Mouse (Mus musculus) embryonic facial prominence, embryonic 11.5 days (tissue): ENCODE data around the gene Irf2bp2. TPM values are rescaled to one million over a fixed set of nuclear protein-coding genes. Genes with fewer than 3 reads are reported as not detected.

Experiments used
- ATAC-seq: fragments of 200-750 bp; cut with Nextera tagmentation; replicated peaks from 2 replicates; pipeline ENCODE4 v1.8.0; 2017; ENCODE audit warnings: low read depth; ENCODE audit not compliant: insufficient number of reproducible peaks, low FRiP score, low TSS enrichment
- DNase-seq: peaks from one replicate; pipeline ENCODE4 v3.0.0-alpha.2; 2015; ENCODE audit warnings: low spot score
- H3K27ac ChIP-seq: fragments of 300-500 bp; sonication (generic); replicated peaks from 2 replicates; pipeline ENCODE4 v1.5.1; 2014; ENCODE audit warnings: mild to moderate bottlenecking, low read depth, low read length, control low read depth
- H3K27me3 ChIP-seq: fragments of 300-500 bp; sonication (generic); 2 replicates; pipeline ENCODE4 v1.6.1; 2014; ENCODE audit warnings: mild to moderate bottlenecking, low read length, moderate library complexity, mixed read lengths; ENCODE audit not compliant: control insufficient read depth, insufficient read depth
- H3K36me3 ChIP-seq: fragments of 300-500 bp; sonication (generic); replicated peaks from 2 replicates; pipeline ENCODE4 v1.6.1; 2014; ENCODE audit warnings: low read depth, mild to moderate bottlenecking, low read length, moderate library complexity, mixed read lengths; ENCODE audit not compliant: control insufficient read depth, insufficient read depth
- H3K4me1 ChIP-seq: fragments of 300-500 bp; sonication (generic); 2 replicates; pipeline ENCODE4 v1.6.1; 2014; ENCODE audit warnings: low read length, mixed read lengths; ENCODE audit not compliant: control insufficient read depth, insufficient read depth
- H3K4me2 ChIP-seq: fragments of 300-500 bp; sonication (generic); 2 replicates; pipeline ENCODE4 v1.6.1; 2014; ENCODE audit warnings: low read depth, mild to moderate bottlenecking, control low read depth, low read length, moderate library complexity
- H3K4me3 ChIP-seq: fragments of 300-500 bp; sonication (generic); 2 replicates; pipeline ENCODE4 v1.5.1; 2014; ENCODE audit warnings: low read depth, low read length, control low read depth
- H3K9ac ChIP-seq: fragments of 300-500 bp; sonication (generic); replicated peaks from 2 replicates; pipeline ENCODE4 v1.6.1; 2014; ENCODE audit warnings: mild to moderate bottlenecking, control low read depth, low read length
- H3K9me3 ChIP-seq: fragments of 300-500 bp; sonication (generic); replicated peaks from 2 replicates; pipeline ENCODE4 v1.6.1; 2016; ENCODE audit warnings: mild to moderate bottlenecking, low read length, inconsistent platforms, mixed read lengths; ENCODE audit not compliant: control insufficient read depth
- WGBS: fragments of 180-500 bp; shearing (Covaris S2); extraction: QIAGEN DNeasy Blood & Tissue Kit; methylation state at CpG from one replicate; pipeline ENCODE4 v1.1.7; 2014; 5-methylcytosine and 5-hydroxymethylcytosine counted together
- polyA plus RNA-seq: library from polyadenylated mRNA; unstranded; fragments of >200 nt; fragmentation: Nextera tagmentation; extraction: Ambion mirVana; gene quantifications from 2 replicates; pipeline ENCODE4 v1.2.1, GENCODE M21; 2014

Gene Irf2bp2
- 6.5 and 6.9 TPM in 2 replicates for polyA plus RNA-seq

DNA sequence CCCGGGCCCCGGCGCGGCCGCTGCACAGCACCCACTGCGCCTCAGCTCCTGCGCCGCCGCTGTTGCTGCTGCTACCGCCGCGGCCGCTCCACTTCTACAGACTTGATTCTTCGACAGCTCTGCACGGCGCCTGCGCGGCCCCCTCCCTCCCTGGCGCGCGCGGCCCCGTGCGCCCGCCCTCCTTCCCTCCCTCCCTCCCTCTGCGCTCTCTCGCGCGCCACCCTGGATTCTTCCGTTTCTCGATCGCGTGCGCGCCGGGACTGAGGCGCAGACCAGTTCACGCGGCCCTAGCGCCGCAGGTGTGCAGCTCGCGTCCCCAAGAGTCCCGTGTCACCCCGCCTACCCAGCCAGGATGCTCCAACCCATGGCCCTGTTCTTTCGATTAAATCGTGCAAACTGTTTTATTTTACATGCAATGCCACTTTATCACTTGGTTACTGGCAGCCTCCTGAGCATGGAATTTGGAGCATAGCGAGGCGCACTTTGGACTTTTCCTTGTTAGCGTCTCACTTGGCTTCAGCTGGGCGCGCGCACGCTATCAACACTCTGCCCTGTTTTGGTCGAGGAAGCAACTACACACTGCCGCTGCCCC lies at the start of gene Irf2bp2:
TSS of gene Irf2bp2 (minus strand) at position 98 of the 592 bp plus-strand sequence.
- Histone ChIP-seq H3K27me3 (no peaks in the 10 kb centered on the region), H3K4me2 (peak within 1 kb of the TSS; percentile 93), H3K4me3 (peak within 1 kb of the TSS; percentile 100), H3K9ac (peak within 1 kb of the TSS; percentile 100), H3K36me3 (no peaks in the 10 kb centered on the region), H3K27ac (peak within 1 kb of the TSS; percentile 98), H3K9me3 (no peaks in the 10 kb centered on the region), H3K4me1 (peaks cover 10% of the 10 kb centered on the region)
- ATAC-seq = peak; percentile 58
- WGBS = 0% methylated on average over 50 of the region's 56 CpGs
- peak; percentile 96 for DNase-seq

DNA sequence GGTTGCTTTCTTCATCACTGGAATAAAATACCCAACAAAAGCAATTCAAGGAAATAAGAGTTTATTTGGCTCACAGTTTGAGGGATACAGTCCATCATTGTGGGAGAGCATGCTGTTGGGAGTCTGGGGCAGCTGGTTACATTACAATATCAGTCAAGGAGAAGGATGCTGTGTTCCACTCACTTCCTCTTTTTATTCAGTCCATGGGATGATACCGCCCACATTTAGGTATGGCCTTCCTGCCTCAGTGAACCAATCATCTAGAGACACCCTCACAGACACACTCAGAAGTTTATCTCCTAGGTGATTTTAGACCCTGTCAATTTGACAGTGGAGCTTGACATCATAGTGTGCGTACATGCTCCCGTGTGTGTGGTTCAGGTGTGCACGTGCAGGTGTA lies 48.9 kb upstream of the Irf2bp2 start:
- no peak for DNase-seq
- no peak for ATAC-seq
- WGBS = 94% methylated on average over 4 of the region's 4 CpGs
- H3K27me3 ChIP-seq = no peaks in the 10 kb centered on the region
- no peaks in the 10 kb centered on the region for H3K4me1 ChIP-seq
- no peak overlapping the region for H3K4me2 ChIP-seq
- H3K36me3 ChIP-seq = no peaks in the 10 kb centered on the region
- no peak overlapping the region for H3K4me3 ChIP-seq
- no peaks in the 10 kb centered on the region for H3K9me3 ChIP-seq
- H3K27ac ChIP-seq = no peak overlapping the region
- no peak overlapping the region for H3K9ac ChIP-seq

DNA sequence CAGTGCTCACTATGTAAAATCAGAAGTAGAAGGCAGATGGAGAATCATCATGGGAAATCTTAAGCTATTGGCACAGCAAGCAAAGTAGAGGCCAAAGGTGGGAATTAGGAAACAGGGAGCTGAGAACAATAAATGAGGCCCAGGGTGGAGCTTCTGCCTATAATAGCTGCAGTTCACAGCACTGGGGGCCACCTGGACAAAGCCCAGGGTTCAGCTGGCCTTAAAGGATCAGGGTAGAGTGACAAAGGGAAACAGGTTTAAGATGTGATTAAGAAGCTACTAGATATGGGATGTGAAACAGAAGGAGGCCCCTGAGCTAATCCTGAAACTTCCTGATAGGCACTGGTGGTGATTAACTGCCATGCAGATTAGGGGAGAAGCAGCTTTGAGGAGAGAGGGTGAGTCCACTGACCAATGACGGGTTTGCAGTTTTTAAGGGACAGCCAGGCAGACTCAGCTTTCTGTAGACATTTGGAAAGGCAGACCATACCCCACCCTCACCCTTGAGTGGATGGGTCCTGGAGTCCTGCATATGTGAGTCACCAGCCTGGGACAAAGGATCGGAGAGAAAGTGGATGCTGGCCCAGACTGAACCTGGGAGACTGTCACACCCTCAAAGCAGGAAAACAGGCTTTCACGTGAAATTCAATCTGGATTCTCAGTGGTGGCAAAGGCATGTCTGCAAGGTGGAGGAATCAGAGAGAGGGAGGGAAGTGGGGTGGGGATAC lies 47.9 kb upstream of the Irf2bp2 start:
- no peaks in the 10 kb centered on the region for H3K4me1 ChIP-seq
- 71% methylated on average over 3 of the region's 3 CpGs for WGBS
- ATAC-seq = no peak
- H3K9ac ChIP-seq = no peak overlapping the region
- H3K36me3 ChIP-seq = no peaks in the 10 kb centered on the region
- H3K27me3 ChIP-seq = no peaks in the 10 kb centered on the region
- no peak overlapping the region for H3K4me3 ChIP-seq
- H3K9me3 ChIP-seq = no peaks in the 10 kb centered on the region
- DNase-seq = no peak
- no peak overlapping the region for H3K27ac ChIP-seq
- no peak overlapping the region for H3K4me2 ChIP-seq

DNA sequence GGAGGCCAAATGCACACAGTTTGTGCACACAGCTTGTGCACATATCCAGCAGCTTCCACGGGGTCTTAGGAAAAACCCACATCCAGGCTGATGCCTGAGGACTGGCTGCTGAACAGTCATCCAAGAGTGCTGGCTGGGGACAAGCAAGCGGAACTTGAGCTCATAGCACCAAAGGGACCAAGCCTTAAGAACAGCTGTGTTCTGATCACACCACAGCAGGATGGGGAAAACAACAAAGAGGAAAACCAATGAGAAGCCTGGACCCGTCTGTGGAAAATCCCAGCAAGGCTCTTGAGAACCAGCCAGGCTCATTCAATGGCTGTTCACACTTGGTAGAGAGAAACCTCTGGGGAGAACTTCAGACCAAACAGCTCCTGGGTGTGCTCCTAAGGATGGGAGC lies 45.4 kb upstream of the Irf2bp2 start:
- DNase-seq (no peak), ATAC-seq (no peak)
- Histone ChIP-seq H3K9ac (no peak overlapping the region), H3K27me3 (no peaks in the 10 kb centered on the region), H3K36me3 (no peaks in the 10 kb centered on the region), H3K4me3 (no peak overlapping the region), H3K4me2 (no peak overlapping the region), H3K4me1 (no peaks in the 10 kb centered on the region), H3K9me3 (no peaks in the 10 kb centered on the region), H3K27ac (no peak overlapping the region)
- WGBS = 81% methylated on average over 3 of the region's 3 CpGs

DNA sequence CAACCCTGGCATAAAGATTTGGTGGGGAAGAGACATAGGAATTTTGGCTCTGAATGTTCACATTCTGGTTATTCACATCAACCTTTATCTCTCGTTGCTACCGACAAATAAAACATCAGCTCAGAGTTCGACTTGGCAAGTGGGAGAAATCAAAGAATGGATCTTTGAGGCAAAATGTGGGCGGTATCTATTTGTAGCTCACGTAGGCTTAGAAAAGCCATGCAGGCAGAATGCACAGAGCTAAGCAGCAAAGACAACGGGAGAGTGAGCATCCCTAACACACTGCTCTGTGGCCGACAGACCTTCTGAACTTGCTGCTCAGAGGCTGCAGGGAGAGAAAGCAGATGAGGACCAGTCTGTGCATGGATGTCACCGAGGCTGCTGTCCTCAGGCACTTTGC lies 44.2 kb upstream of the Irf2bp2 start:
- no peak overlapping the region for H3K4me3 ChIP-seq
- DNase-seq = no peak
- H3K4me2 ChIP-seq = no peak overlapping the region
- H3K27me3 ChIP-seq = no peaks in the 10 kb centered on the region
- WGBS = 79% methylated on average over 8 of the region's 8 CpGs
- no peaks in the 10 kb centered on the region for H3K9me3 ChIP-seq
- ATAC-seq = no peak
- no peaks in the 10 kb centered on the region for H3K36me3 ChIP-seq
- H3K4me1 ChIP-seq = no peaks in the 10 kb centered on the region
- H3K9ac ChIP-seq = no peak overlapping the region
- H3K27ac ChIP-seq = no peak overlapping the region

DNA sequence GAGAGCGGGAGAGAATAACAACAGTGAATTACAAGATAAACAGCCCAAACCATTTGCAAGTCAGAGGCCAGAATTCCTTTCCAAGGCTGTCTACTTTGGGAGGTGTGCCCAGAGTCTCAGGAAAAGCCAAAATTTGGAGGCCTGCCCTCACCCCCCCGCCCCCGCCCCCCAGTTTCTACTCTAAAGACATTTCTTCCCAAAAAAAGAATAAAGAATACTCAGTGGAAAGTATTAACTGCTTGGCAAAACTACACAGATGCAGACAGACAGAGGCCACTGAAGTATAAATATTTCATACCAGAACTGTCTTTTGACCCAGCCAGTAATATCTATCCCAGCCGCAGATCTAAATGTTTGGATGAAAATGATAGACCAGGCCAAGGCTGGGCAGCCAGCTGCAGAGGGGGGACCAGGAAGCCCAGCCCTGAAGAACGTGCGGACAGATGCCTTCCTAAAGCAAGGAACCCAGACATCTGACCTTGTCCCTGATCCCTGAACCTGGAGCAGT lies 40.8 kb upstream of the Irf2bp2 start:
- no peaks in the 10 kb centered on the region for H3K9me3 ChIP-seq
- H3K27ac ChIP-seq = no peak overlapping the region
- no peak overlapping the region for H3K9ac ChIP-seq
- no peaks in the 10 kb centered on the region for H3K36me3 ChIP-seq
- no peaks in the 10 kb centered on the region for H3K4me1 ChIP-seq
- ATAC-seq = no peak
- no peak for DNase-seq
- H3K4me2 ChIP-seq = no peak overlapping the region
- H3K4me3 ChIP-seq = no peak overlapping the region
- H3K27me3 ChIP-seq = no peaks in the 10 kb centered on the region
- WGBS = 59% methylated on average over 6 of the region's 6 CpGs

DNA sequence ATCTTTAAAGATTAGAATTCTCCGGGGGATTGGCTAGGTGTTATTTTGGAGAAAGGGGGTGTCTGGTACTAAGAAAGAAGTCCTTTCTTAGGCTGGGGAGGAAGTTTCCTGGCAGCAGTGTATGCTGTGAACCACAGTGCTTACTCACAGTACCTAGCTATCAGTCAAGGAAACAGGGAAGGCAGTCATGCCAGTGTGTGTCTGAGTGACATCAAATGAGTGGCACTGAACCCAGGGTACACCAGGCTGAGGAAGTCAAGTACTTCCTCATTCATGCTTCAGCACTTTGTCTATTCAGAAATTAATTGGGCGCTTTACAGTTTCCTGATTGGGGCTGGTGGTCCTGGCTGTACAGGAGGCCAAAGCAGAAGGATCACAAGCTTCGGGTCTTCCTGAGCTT lies 34.8 kb upstream of the Irf2bp2 start:
- DNase-seq = no peak
- 89% methylated on average over 3 of the region's 3 CpGs for WGBS

DNA sequence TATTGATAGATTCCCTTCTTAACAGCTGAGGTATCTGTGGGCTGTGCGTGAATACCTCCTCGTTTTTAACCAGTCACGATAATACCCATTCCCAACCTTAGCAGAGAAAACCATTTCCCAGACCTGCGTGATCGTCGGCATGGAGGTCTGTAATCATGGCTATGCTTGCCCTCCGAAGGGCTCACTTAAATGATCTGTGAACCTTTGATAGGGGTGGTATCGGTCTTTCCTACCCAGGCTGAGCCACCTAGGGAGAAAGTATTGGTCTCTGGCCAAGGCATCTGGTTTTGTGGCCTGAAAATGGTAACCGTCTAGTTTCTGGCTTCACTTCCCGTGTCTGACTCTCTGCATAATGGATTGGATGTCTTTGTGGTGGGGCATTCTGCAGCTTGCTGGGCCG lies 32.6 kb upstream of the Irf2bp2 start:
- H3K27ac ChIP-seq = no peak overlapping the region
- no peak overlapping the region for H3K4me3 ChIP-seq
- no peaks in the 10 kb centered on the region for H3K27me3 ChIP-seq
- ATAC-seq (no peak), DNase-seq (no peak)
- no peak overlapping the region for H3K4me2 ChIP-seq
- no peaks in the 10 kb centered on the region for H3K9me3 ChIP-seq
- no peaks in the 10 kb centered on the region for H3K4me1 ChIP-seq
- WGBS = 93% methylated on average over 11 of the region's 11 CpGs
- H3K9ac ChIP-seq = no peak overlapping the region
- no peaks in the 10 kb centered on the region for H3K36me3 ChIP-seq

More for the DNA sequence above, 34.8 kb upstream of the Irf2bp2 start:
- H3K27ac ChIP-seq = no peak overlapping the region
- no peak overlapping the region for H3K4me3 ChIP-seq
- no peak overlapping the region for H3K9ac ChIP-seq
- H3K4me2 ChIP-seq = no peak overlapping the region
- no peaks in the 10 kb centered on the region for H3K9me3 ChIP-seq
- H3K4me1 ChIP-seq = no peaks in the 10 kb centered on the region
- ATAC-seq = no peak
- no peaks in the 10 kb centered on the region for H3K36me3 ChIP-seq
- H3K27me3 ChIP-seq = no peaks in the 10 kb centered on the region
